Mouse (Mus musculus) lung, postnatal 0 days (tissue): ENCODE data around the gene P2rx1.

ENCODE experiments used
- CTCF ChIP-seq: IDR thresholded peaks from 2 replicates; pipeline ENCODE4 v1.5.1; 2016; ENCODE audit warnings: antibody characterized with exemption, mild to moderate bottlenecking
- EP300 ChIP-seq: IDR thresholded peaks from 2 replicates; pipeline ENCODE4 v1.6.1; 2016; ENCODE audit warnings: antibody characterized with exemption, mild to moderate bottlenecking, control low read depth

DNA sequence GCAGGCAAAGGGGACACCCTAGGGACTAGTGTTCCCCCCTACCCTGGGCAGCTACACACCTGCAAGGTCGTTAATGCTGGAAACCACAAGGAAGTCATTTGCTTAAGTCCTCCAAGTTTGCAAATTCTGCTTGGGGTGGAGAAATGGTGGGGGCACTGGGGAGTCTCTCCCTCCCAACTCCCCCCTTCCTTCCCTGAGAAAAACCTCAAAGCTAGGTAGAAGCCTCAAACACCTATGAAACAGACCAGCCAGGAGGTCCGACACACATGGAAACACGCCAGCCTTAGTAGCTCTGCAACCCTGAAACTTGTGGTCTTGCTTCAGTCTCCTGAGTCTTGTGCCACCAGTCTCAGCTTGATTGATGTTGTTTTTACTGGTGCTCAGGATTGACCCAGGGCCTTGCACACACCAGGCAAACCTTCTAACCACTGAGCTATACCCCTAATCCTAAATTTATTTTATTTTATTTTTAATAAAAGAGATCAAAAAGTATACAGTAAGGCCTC, 35.1 kb upstream of the P2rx1 start:
- TF ChIP-seq EP300: no peak
- no peak for TF ChIP-seq CTCF
